Mouse (Mus musculus) gastrocnemius, adult 2 months (tissue): ENCODE results near the gene Asic1. TPM values are rescaled to one million over a fixed set of nuclear protein-coding genes. Genes with fewer than 3 reads are reported as not detected.
A peak's percentile ranks its signal among the peaks of the same experiment; 100 is the strongest.

Experiments
- DNase-seq: peaks from one replicate; pipeline ENCODE4 v3.0.0; 2022
- H3K27ac ChIP-seq: fragments of 200-600 bp; 2 replicates; pipeline ENCODE4 v1.8.1; 2022; ENCODE audit warnings: mild to moderate bottlenecking
- H3K4me3 ChIP-seq: fragments of 200-600 bp; 2 replicates; pipeline ENCODE4 v1.8.1; 2022; ENCODE audit warnings: mild to moderate bottlenecking, moderate library complexity
- CTCF ChIP-seq: fragments of 200-600 bp; IDR thresholded peaks from 2 replicates; pipeline ENCODE4 v1.8.1; 2022; ENCODE audit warnings: antibody characterized with exemption, mild to moderate bottlenecking, moderate library complexity
- intact Hi-C: fragments of 180-260 bp; cut with DNase I; formaldehyde crosslinking; loops from one replicate; pipeline ENCODE4 v1.15.1; 2025
- total RNA-seq, 2 experiments: library from RNA; stranded (reverse); gene quantifications; 2 replicates each; pipeline ENCODE4 v1.2.3; 2021

Gene Asic1
- total RNA-seq, 2 experiments from 2014 or later, result 0.31 TPM; not detected in 1

- Histone ChIP-seq H3K27ac (no peak overlapping the region), H3K4me3 (peak overlapping the region; percentile 76)
- TF ChIP-seq CTCF, result no peak
- intact Hi-C loops, result no loop called here
- DNase-seq, result no peak
These were observed 949 bp downstream of the Asic1 start for GRCm38 (mm10) chr15:99670964-99671670.

DNA sequence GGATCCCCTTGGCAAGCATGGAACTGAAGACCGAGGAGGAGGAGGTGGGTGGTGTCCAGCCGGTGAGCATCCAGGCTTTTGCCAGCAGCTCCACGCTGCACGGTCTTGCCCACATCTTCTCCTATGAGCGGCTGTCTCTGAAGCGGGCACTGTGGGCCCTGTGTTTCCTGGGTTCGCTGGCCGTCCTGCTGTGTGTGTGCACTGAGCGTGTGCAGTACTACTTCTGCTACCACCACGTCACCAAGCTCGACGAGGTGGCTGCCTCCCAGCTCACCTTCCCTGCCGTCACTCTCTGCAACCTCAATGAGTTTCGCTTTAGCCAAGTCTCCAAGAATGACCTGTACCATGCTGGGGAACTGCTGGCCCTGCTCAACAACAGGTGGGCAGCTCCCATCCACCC is 1.6 kb downstream of the Asic1 start:
- no peak overlapping the region for H3K27ac ChIP-seq
- H3K4me3 ChIP-seq, result no peak overlapping the region
- DNase-seq, result no peak
- intact Hi-C loops, result no loop called here
- no peak for TF ChIP-seq CTCF

DNA sequence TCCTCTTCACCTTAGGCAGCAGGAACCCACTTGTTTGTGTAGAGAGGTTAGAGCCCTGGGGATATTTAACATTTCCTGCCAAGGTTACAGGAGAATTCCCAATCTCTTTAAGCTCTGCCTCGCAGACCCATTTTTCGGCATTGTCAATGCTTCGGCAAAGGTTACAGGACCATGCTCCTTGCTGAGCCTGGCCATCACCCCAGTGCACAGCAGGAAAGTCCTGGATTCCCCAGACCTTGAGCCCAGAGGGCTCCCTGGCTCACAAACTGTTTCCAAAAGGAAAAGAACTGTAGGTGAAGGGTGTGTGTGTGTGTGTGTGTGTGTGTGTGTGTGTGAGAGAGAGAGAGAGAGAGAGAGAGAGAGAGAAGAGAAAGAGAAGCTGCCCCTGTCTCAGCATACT is 4.7 kb downstream of the Asic1 start:
- no peak overlapping the region for H3K4me3 ChIP-seq
- intact Hi-C loops, result no loop called here
- TF ChIP-seq CTCF, result no peak
- DNase-seq, result no peak
- no peak overlapping the region for H3K27ac ChIP-seq

DNA sequence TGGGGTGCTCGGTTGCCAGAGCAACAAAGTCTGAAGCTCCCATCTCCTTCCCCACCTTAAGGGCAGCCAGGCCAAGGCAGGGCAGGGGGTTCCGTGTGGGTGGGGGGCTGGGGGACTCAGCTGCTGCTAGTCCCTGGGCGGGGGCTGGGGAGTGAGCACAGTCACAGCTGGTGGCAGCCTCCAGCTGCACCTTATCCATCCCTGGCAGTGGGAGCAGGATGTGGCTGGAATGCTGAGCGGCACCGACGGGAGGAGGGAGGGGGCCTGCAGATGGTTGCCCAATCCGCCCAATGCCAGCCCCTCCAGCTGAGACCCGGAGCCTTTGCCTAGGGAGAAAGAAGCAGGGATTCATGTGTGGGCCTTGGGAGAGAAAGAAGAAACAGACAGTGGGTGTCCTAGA is 6.9 kb downstream of the Asic1 start:
- no peak for TF ChIP-seq CTCF
- intact Hi-C loops, result no loop called here
- Histone ChIP-seq H3K4me3 (no peak overlapping the region), H3K27ac (no peak overlapping the region)
- DNase-seq, result no peak

GRCm38 (mm10) chr15:99678063-99678800 is 8.1 kb downstream of the Asic1 start:
- peak; percentile 51 for DNase-seq
- intact Hi-C loops, result no loop called here
- no peak overlapping the region for H3K27ac ChIP-seq
- no peak overlapping the region for H3K4me3 ChIP-seq
- peak; percentile 60 for TF ChIP-seq CTCF

DNA sequence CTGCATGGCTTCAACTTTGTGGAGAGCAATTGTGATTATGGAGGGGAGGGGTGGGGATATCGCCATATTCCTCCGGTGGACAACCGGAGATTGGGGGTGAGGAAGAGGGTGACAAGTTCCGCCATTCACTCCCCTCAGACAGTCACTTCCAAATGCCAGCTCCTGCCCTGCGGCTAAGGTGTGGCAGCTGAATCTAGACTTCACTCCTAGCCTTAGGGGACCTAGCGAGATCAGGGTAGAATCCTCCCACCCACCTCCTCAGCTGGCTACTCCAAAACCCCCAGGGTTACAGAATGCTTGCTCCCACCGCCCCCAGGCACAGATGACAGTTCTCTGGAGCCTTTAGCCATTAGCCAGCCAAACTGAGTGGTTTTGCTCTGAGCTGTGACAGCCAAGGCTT is 8.8 kb downstream of the Asic1 start:
- no peak overlapping the region for H3K4me3 ChIP-seq
- no peak overlapping the region for H3K27ac ChIP-seq
- DNase-seq, result no peak
- TF ChIP-seq CTCF, result no peak
- intact Hi-C loops, result no loop called here

DNA sequence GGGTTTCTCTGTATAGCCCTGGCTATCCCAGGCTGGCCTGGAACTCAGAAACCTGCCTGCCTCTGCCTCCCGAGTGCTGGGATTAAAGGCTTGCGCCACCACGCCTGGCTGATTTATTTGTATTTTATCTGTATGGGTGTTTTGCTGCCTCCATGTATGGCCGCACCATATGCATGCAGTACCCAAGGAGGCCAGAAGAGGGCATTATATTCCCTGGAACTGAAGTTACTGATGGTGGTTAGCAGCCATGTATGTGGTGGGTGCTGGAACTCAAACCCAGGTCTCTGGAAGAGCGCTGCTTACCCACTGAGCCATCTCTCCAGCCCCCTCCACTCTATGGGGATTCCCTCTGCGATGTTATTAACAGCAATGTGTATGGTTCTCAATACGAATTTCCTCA is 12.7 kb downstream of the Asic1 start:
- TF ChIP-seq CTCF, result peak; percentile 46
- Histone ChIP-seq H3K4me3 (no peak overlapping the region), H3K27ac (no peak overlapping the region)
- DNase-seq, result no peak
- intact Hi-C loops, result no loop called here

DNA sequence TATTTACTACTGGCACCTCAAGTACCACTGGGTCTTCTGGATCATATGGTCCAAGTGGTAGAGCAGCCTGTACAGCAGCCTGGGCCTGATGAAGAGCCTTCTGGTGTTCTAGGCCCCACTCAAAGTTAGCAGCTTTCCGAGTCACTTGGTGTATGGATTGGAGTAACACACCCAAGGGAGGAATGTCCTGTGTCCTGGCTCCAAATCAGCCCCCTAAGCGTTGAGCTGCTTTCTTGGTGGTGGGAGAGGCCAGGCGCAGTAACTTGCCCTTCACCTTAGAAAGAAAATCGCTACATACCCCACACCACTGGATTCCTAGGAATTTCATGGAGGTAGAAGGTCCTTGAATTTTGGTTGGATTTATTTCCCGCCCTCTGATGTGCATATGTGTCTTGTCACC is 14.0 kb downstream of the Asic1 start:
- intact Hi-C loops, result no loop called here
- no peak for TF ChIP-seq CTCF
- DNase-seq, result no peak
- H3K27ac ChIP-seq, result no peak overlapping the region
- no peak overlapping the region for H3K4me3 ChIP-seq

DNA sequence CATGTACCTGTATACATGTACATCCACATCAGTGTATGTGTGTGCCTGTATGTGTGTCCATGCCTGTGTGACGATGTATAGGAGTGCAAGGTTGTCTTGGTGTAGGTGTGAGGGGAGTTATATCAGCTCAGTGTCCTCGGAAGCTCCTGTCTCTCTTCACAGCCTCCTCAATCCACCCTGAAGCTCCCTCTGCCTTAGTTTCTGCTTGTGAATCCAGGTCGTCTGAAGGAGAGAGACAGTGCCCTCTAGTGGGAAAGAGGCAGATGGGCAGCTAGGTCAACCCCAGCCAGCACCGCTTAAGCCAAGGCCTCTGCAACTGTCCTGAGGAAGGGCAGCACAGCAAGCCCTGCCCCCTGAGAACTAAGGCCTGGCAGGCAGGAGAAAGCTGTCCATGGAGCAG is 18.5 kb downstream of the Asic1 start:
- TF ChIP-seq CTCF, result peak; percentile 92
- intact Hi-C loops, result loop anchor here (1.0 kb wide), 1 partner anchor 92 kb away; no protein-coding TSS in a partner anchor
- peak; percentile 58 for DNase-seq

DNA sequence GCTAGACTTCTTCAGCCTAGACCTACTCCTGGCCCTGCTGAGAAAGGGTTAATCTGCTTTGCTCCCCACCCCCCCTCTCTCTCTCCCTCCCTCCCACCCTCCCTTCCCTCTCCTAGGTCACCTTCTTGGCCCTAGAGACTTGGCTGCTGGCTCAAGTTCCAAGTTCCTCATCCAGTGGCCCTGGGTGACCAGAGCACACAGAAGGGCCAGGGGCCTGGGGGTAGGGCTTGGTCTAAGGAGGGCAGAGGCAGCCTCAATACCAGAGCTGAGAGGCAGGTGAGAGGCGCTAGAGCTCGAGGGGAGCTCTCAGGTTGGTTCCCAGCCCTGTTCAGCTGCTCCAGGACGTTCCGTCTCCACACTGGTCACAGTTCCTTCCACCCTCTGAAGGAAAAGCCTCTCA is 20.8 kb downstream of the Asic1 start:
- H3K4me3 ChIP-seq, result no peak overlapping the region
- intact Hi-C loops, result no loop called here
- H3K27ac ChIP-seq, result no peak overlapping the region
- DNase-seq, result no peak
- no peak for TF ChIP-seq CTCF

More for the DNA sequence above, 18.5 kb downstream of the Asic1 start:
- Histone ChIP-seq H3K4me3 (no peak overlapping the region), H3K27ac (no peak overlapping the region)

DNA sequence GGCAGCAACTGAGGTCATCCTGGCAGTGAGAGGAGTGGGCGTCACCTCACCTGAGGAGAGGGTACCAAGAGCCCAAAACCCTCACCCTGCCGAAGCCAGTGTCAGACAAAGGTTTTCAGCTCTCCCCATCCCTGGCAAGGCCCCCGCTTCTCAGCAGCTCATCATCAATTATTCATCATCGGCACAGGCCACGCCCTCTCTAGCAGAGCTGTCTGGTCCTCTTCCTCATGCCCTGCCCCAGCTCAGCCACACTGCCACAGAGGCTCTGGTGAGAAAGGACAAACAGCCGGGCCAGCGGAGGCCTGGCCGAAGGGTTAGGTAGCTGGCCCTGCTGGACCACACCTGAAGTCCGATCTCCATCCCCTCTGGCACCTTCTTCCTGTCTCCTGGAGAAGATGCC is 21.8 kb downstream of the Asic1 start:
- H3K4me3 ChIP-seq, result no peak overlapping the region
- no peak for DNase-seq
- no peak for TF ChIP-seq CTCF
- intact Hi-C loops, result no loop called here
- no peak overlapping the region for H3K27ac ChIP-seq

DNA sequence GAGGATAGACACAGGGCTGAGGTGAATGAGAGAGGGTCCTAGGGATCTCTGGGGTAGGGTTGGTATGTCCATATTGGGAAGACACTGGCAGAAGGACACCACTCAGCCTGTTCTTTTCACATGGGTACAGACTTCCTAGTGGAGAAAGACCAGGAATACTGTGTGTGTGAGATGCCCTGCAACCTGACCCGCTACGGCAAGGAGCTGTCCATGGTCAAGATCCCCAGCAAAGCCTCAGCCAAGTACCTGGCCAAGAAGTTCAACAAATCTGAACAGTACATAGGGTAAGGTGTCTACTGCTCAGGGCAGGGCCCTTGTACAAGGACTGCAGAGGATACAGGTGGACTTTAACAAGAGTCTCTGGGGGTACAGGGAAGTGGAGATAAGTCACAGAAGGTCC is 27.1 kb downstream of the Asic1 start:
- no peak overlapping the region for H3K4me3 ChIP-seq
- DNase-seq, result no peak
- intact Hi-C loops, result no loop called here
- H3K27ac ChIP-seq, result no peak overlapping the region
- no peak for TF ChIP-seq CTCF

DNA sequence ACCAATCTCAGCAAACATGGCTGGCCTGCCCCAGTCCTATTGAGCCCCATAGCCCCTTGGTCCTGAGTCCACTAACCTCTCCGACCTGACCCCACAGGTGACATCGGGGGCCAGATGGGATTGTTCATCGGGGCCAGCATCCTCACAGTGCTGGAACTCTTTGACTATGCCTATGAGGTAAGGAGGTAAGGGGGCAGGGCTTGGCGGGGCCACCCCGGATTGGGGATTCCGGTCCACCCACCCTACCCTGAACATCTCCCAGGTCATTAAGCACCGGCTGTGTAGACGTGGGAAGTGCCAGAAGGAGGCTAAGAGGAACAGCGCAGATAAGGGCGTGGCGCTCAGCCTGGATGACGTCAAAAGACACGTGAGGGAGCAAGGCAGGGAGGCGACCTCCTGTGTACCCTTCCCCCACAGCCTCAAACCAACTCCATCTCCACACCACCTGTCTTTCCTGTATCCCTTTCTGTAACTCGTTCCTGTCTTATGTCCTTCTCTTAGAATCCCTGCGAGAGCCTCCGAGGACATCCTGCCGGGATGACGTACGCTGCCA is 28.4 kb downstream of the Asic1 start:
- TF ChIP-seq CTCF, result no peak
- intact Hi-C loops, result no loop called here
- no peak for DNase-seq
- no peak overlapping the region for H3K27ac ChIP-seq
- H3K4me3 ChIP-seq, result no peak overlapping the region
